Mouse (Mus musculus) forebrain, embryonic 12.5 days (tissue): ENCODE results near the gene Card19. TPM values are rescaled to one million over a fixed set of nuclear protein-coding genes. Genes with fewer than 3 reads are reported as not detected.

Experiments used
- ATAC-seq: fragments of 200-750 bp; cut with Nextera tagmentation; 2 replicates; pipeline ENCODE4 v1.8.0; 2017; ENCODE audit warnings: moderate TSS enrichment; ENCODE audit not compliant: low FRiP score
- H3K27ac ChIP-seq: fragments of 300-500 bp; sonication (generic); 2 replicates; pipeline ENCODE4 v1.5.1; 2016; ENCODE audit warnings: mild to moderate bottlenecking
- H3K27me3 ChIP-seq: fragments of 300-500 bp; sonication (generic); 2 replicates; pipeline ENCODE4 v1.6.1; 2016; ENCODE audit warnings: mild to moderate bottlenecking
- H3K36me3 ChIP-seq: fragments of 300-500 bp; sonication (generic); replicated peaks from 2 replicates; pipeline ENCODE4 v1.6.1; 2016; ENCODE audit warnings: mild to moderate bottlenecking
- H3K4me1 ChIP-seq: fragments of 300-500 bp; sonication (generic); 2 replicates; pipeline ENCODE4 v1.6.1; 2016
- H3K4me2 ChIP-seq: fragments of 300-500 bp; sonication (generic); 2 replicates; pipeline ENCODE4 v1.6.1; 2016; ENCODE audit warnings: mild to moderate bottlenecking, moderate library complexity
- H3K4me3 ChIP-seq: fragments of 300-500 bp; sonication (generic); replicated peaks from 2 replicates; pipeline ENCODE4 v1.5.1; 2016; ENCODE audit warnings: mild to moderate bottlenecking
- H3K9ac ChIP-seq: fragments of 300-500 bp; sonication (generic); 2 replicates; pipeline ENCODE4 v1.6.1; 2016; ENCODE audit warnings: mild to moderate bottlenecking
- H3K9me3 ChIP-seq: fragments of 300-500 bp; sonication (generic); 2 replicates; pipeline ENCODE4 v1.6.1; 2016
- WGBS: fragments of 180-500 bp; shearing (Covaris S2); methylation state at CpG from one replicate; pipeline ENCODE4 v1.1.7; 2016; 5-methylcytosine and 5-hydroxymethylcytosine counted together
- polyA plus RNA-seq: library from polyadenylated mRNA; unstranded; fragments of >200 nt; fragmentation: Nextera tagmentation; extraction: Ambion mirVana; gene quantifications from 2 replicates; pipeline ENCODE4 v1.2.1, GENCODE M21; 2016

The Card19 gene
- polyA plus RNA-seq, 1 experiment from 2014 or later = 17.2 TPM

GRCm38 (mm10) chr13:49246626-49247025 is 30.8 kb upstream of the Card19 start:
- Histone ChIP-seq H3K9ac (no peak overlapping the region), H3K27me3 (peaks cover 50% of the 10 kb centered on the region), H3K4me2 (no peak overlapping the region), H3K9me3 (no peaks in the 10 kb centered on the region), H3K36me3 (no peaks in the 10 kb centered on the region), H3K4me1 (peaks cover 15% of the 10 kb centered on the region), H3K4me3 (no peak overlapping the region), H3K27ac (no peak overlapping the region)
- WGBS = 70% methylated on average over 2 of the region's 2 CpGs
- no peak for ATAC-seq

GRCm38 (mm10) chr13:49246011-49246410 is 30.2 kb upstream of the Card19 start:
- Histone ChIP-seq H3K4me2 (no peak overlapping the region), H3K4me3 (no peak overlapping the region), H3K4me1 (peaks cover 15% of the 10 kb centered on the region), H3K36me3 (no peaks in the 10 kb centered on the region), H3K27me3 (peaks cover 50% of the 10 kb centered on the region), H3K27ac (no peak overlapping the region), H3K9ac (no peak overlapping the region), H3K9me3 (no peaks in the 10 kb centered on the region)
- WGBS = 85% methylated on average over 3 of the region's 3 CpGs
- ATAC-seq = no peak

GRCm38 (mm10) chr13:49245251-49245650 is 29.4 kb upstream of the Card19 start:
- Histone ChIP-seq H3K4me3 (no peak overlapping the region), H3K4me2 (no peak overlapping the region), H3K27ac (no peak overlapping the region), H3K27me3 (peaks cover 42% of the 10 kb centered on the region), H3K9ac (no peak overlapping the region), H3K9me3 (no peaks in the 10 kb centered on the region), H3K4me1 (peaks cover 15% of the 10 kb centered on the region), H3K36me3 (no peaks in the 10 kb centered on the region)
- ATAC-seq = no peak
- WGBS = 52% methylated on average over 4 of the region's 4 CpGs

- Histone ChIP-seq H3K27me3 (peaks cover 29% of the 10 kb centered on the region), H3K4me1 (peaks cover 13% of the 10 kb centered on the region), H3K9ac (no peak overlapping the region), H3K4me3 (no peak overlapping the region), H3K4me2 (no peak overlapping the region), H3K9me3 (no peaks in the 10 kb centered on the region), H3K36me3 (no peaks in the 10 kb centered on the region), H3K27ac (no peak overlapping the region)
- WGBS = 99% methylated on average over 2 of the region's 2 CpGs
- no peak for ATAC-seq
Measured at GRCm38 (mm10) chr13:49243492-49243891, 27.7 kb upstream of the Card19 start.

GRCm38 (mm10) chr13:49242321-49243065 is 26.7 kb upstream of the Card19 start:
- 82% methylated on average over 9 of the region's 9 CpGs for WGBS
- Histone ChIP-seq H3K4me2 (no peak overlapping the region), H3K4me1 (peaks cover 3% of the 10 kb centered on the region), H3K27ac (no peak overlapping the region), H3K27me3 (peaks cover 19% of the 10 kb centered on the region), H3K4me3 (no peak overlapping the region), H3K9me3 (no peaks in the 10 kb centered on the region), H3K9ac (no peak overlapping the region), H3K36me3 (no peaks in the 10 kb centered on the region)
- ATAC-seq = no peak

GRCm38 (mm10) chr13:49238737-49239136 is 22.9 kb upstream of the Card19 start:
- H3K27ac ChIP-seq = no peak overlapping the region
- H3K4me2 ChIP-seq = no peak overlapping the region
- 0 out of 2 replicates have a peak, but pooled peaks cover 6% of the 10 kb centered on the region for H3K9me3 ChIP-seq
- H3K4me3 ChIP-seq = no peak overlapping the region
- no peaks in the 10 kb centered on the region for H3K4me1 ChIP-seq
- no peak for ATAC-seq
- H3K9ac ChIP-seq = no peak overlapping the region
- no peaks in the 10 kb centered on the region for H3K27me3 ChIP-seq
- no peaks in the 10 kb centered on the region for H3K36me3 ChIP-seq
- 91% methylated on average over 8 of the region's 8 CpGs for WGBS

GRCm38 (mm10) chr13:49237617-49238016 is 21.8 kb upstream of the Card19 start:
- Histone ChIP-seq H3K9me3 (0 out of 2 replicates have a peak, but pooled peaks cover 6% of the 10 kb centered on the region), H3K27ac (no peak overlapping the region), H3K4me1 (no peaks in the 10 kb centered on the region), H3K9ac (no peak overlapping the region), H3K4me2 (no peak overlapping the region), H3K27me3 (no peaks in the 10 kb centered on the region), H3K36me3 (no peaks in the 10 kb centered on the region), H3K4me3 (no peak overlapping the region)
- 92% methylated on average over 8 of the region's 8 CpGs for WGBS
- no peak for ATAC-seq

GRCm38 (mm10) chr13:49234711-49235110 is 18.9 kb upstream of the Card19 start:
- H3K36me3 ChIP-seq = no peaks in the 10 kb centered on the region
- 0 out of 2 replicates have a peak, but pooled peaks cover 6% of the 10 kb centered on the region for H3K9me3 ChIP-seq
- no peak overlapping the region for H3K27ac ChIP-seq
- no peak overlapping the region for H3K4me2 ChIP-seq
- WGBS = 96% methylated on average over 4 of the region's 4 CpGs
- H3K4me1 ChIP-seq = no peaks in the 10 kb centered on the region
- ATAC-seq = no peak
- H3K27me3 ChIP-seq = no peaks in the 10 kb centered on the region
- no peak overlapping the region for H3K9ac ChIP-seq
- no peak overlapping the region for H3K4me3 ChIP-seq

GRCm38 (mm10) chr13:49233792-49234572 is 18.1 kb upstream of the Card19 start:
- Histone ChIP-seq H3K4me3 (no peak overlapping the region), H3K9ac (no peak overlapping the region), H3K27ac (no peak overlapping the region), H3K36me3 (no peaks in the 10 kb centered on the region), H3K9me3 (0 out of 2 replicates have a peak, but pooled peaks cover 6% of the 10 kb centered on the region), H3K4me2 (no peak overlapping the region), H3K4me1 (no peaks in the 10 kb centered on the region), H3K27me3 (no peaks in the 10 kb centered on the region)
- WGBS = 91% methylated on average over 8 of the region's 8 CpGs
- no peak for ATAC-seq

GRCm38 (mm10) chr13:49225633-49226032 is 9.8 kb upstream of the Card19 start:
- Histone ChIP-seq H3K4me3 (no peak overlapping the region), H3K36me3 (no peaks in the 10 kb centered on the region), H3K9ac (no peak overlapping the region), H3K27me3 (peaks cover 10% of the 10 kb centered on the region; the same call in 1 of the 2 replicates), H3K4me2 (no peak overlapping the region), H3K4me1 (no peaks in the 10 kb centered on the region), H3K27ac (no peak overlapping the region), H3K9me3 (no peaks in the 10 kb centered on the region)
- 29% methylated on average over 4 of the region's 4 CpGs for WGBS
- no peak for ATAC-seq

- 80% methylated on average over 3 of the region's 3 CpGs for whole genome bisulfite sequencing
Measured at GRCm38 (mm10) chr13:49225159-49225558, 9.3 kb upstream of the Card19 start.

GRCm38 (mm10) chr13:49224729-49225128 is 8.9 kb upstream of the Card19 start:
- no peak for ATAC-seq
- no peak overlapping the region for H3K4me2 ChIP-seq
- 31% methylated on average over 6 of the region's 6 CpGs for WGBS
- no peaks in the 10 kb centered on the region for H3K9me3 ChIP-seq
- no peak overlapping the region for H3K9ac ChIP-seq
- H3K4me3 ChIP-seq = no peak overlapping the region
- no peak overlapping the region for H3K27ac ChIP-seq
- H3K4me1 ChIP-seq = no peaks in the 10 kb centered on the region
- H3K27me3 ChIP-seq = peaks cover 10% of the 10 kb centered on the region; the same call in 1 of the 2 replicates
- H3K36me3 ChIP-seq = no peaks in the 10 kb centered on the region

More at GRCm38 (mm10) chr13:49225159-49225558, 9.3 kb upstream of the Card19 start:
- Histone ChIP-seq H3K36me3 (no peaks in the 10 kb centered on the region), H3K9me3 (no peaks in the 10 kb centered on the region), H3K4me3 (no peak overlapping the region), H3K4me2 (no peak overlapping the region), H3K9ac (no peak overlapping the region), H3K27me3 (peaks cover 10% of the 10 kb centered on the region; the same call in 1 of the 2 replicates), H3K27ac (no peak overlapping the region), H3K4me1 (no peaks in the 10 kb centered on the region)
- ATAC-seq = no peak
